Mouse (Mus musculus): ENCODE data around the gene Cox6a1.

- TF ChIP-seq CTCF (IDR thresholded peaks at IDR 0.05; ENCODE audit: borderline replicate concordance, insufficient read depth, low read depth, low read length) (no peak), POLR2A (IDR thresholded peaks at IDR 0.05; ENCODE audit: borderline replicate concordance, insufficient read depth, low read length) (no peak)
Measured at GRCm38 (mm10) chr5:115374204-115374820, 25.5 kb upstream of the Cox6a1 start.

Data from cerebellum, adult 2 months (tissue).